Mouse (Mus musculus): ENCODE measurements around the gene Fto.

- TF ChIP-seq MAFK (IDR thresholded peaks at IDR 0.05; ENCODE audit: insufficient read depth, low read depth, low read length): no peak
- TF ChIP-seq HCFC1 (IDR thresholded peaks at IDR 0.05; ENCODE audit: borderline replicate concordance, insufficient read depth, low read length): no peak
- TF ChIP-seq ZNF384 (IDR thresholded peaks at IDR 0.05; ENCODE audit: low read depth, low read length): no peak
Measured at GRCm38 (mm10) chr8:91324271-91324670, 10.9 kb downstream of the Fto start.
